Mouse (Mus musculus): ENCODE results near the gene Cntn4.
A peak's percentile ranks its signal among the peaks of the same experiment; 100 is the strongest.
"Not testable (repeated sequence)": the region's sequence is repeated elsewhere in the genome, so short reads cannot be mapped to it uniquely, and the experiment has no call there.

Gene Cntn4

DNA sequence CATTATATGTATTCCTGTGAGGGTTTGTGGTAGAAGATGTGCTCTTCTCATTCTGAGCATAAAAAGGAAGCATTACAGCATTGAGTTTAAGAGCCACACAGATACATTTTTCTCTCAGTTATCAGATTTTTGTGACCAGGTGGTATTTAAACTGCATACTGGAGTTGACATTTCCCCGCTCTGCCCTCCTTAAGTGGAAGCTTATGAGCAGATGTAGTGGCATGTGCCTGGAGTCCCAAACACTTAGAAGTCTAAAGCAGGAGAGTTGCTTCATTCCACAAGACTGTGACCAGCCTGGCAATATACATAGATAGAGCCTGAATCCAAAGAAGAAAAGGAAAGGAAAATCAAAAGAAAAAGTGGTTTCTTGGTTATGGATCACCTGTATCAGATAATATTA is 655.5 kb downstream of the Cntn4 start:
- DNase-seq, result no peak

- DNase-seq, result no peak
These were observed 657.6 kb downstream of the Cntn4 start for GRCm38 (mm10) chr6:106335066-106335465.

- DNase-seq, result no peak
These were observed 659.3 kb downstream of the Cntn4 start for GRCm38 (mm10) chr6:106336805-106337204.

GRCm38 (mm10) chr6:106337829-106338228 is 660.4 kb downstream of the Cntn4 start:
- no peak for DNase-seq

GRCm38 (mm10) chr6:106341114-106341513 is 663.7 kb downstream of the Cntn4 start:
- DNase-seq, result no peak

DNA sequence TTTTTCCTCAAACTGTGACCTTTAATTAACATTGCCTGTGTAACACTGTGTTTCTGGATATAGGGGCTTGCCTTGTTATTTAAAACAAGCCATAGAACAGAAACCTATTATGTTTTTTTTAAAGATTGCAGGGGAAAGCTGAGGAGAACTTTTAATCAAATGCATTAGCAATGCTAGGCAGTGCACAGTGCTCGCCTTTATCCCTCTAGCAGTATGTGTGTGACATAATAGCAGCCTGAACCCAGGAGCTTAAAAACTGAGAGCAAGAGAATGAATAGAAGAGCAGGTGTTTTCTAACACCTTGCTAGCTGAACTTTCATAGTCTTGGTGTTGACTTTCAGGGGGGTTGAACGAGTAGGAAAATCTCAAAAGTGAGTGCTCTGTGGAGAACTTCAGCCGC is 672.6 kb downstream of the Cntn4 start:
- no peak for DNase-seq

- DNase-seq, result no peak
These were observed 673.9 kb downstream of the Cntn4 start for GRCm38 (mm10) chr6:106351389-106351788.

DNA sequence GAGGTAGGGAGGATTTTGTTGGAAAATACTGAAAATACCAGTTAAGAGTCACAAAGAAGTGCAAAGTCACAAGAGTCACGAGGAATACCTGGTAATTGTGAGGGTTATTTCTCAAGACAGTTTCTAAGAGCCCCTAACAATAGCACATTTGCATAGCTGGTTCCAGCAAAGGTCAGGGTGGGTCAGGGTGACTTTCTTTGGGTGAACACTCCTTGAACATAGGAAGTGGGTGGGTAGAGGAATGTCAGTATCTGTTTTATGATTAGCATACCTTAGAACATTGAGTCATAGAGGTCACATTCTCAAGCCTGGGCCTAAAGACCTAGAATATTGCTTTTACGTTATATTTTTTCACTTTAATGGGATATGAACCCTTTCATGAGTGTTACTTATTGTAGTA is 681.3 kb downstream of the Cntn4 start:
- DNase-seq, result not testable (repeated sequence)

DNA sequence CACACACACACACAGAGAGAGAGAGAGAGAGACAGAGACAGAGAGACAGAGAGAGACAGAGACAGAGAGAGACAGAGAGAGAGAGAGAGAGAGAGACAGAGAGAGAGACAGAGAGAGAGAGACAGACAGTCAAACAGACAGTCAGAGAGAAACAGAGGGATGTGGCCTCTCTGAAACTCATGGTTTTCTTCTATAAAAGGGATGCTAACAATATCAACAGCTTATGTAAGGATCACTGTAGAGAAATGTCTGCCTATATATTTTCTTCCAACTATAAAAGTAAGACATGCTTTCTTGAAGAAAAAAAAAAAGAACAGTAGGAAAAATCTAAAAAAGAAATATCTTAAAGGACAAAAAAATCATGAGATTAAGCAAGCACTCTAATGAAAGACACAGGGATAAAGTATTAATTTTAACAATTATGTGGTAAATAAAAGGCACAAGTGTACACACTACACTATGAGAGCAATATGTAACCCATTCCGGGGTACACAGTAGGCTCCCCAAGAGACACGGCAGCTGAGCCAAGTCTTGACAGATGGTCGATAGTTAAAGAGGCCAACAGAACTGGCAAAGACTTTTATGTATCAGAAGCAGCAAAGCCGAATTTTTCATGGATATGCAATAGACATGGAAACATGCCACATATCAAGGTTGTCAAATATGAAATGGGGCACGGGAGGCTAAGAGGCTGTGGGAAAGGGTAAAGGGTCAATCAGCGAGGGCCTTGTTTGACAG is 704.0 kb downstream of the Cntn4 start:
- DNase-seq, result peak; percentile 92

- DNase-seq, result no peak
These were observed 710.5 kb downstream of the Cntn4 start for GRCm38 (mm10) chr6:106387833-106388406.

GRCm38 (mm10) chr6:106408014-106408413 is 730.6 kb downstream of the Cntn4 start:
- DNase-seq, result no peak

DNA sequence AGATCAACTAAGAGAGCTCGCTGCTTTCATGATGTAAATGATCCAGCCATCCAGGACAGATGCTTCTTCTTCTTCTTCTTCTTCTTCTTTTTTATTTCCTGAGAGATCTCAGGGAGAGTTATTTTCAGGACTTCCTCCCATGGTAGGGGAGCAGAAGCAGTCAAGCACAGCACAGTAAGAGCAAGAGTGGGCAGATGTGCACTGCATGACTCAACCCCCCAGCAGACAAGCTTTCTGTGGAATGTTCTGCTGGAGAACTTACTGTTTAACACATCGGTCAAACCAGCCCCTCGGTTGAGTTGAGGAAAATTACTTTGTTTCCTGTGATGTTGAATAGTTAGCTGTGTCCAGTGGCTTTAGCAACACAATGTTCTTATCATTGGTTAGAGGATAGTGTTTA is 731.2 kb downstream of the Cntn4 start:
- DNase-seq, result no peak

GRCm38 (mm10) chr6:106422947-106423346 is 745.5 kb downstream of the Cntn4 start:
- DNase-seq, result no peak

- peak; percentile 32 for DNase-seq
These were observed 746.0 kb downstream of the Cntn4 start for GRCm38 (mm10) chr6:106423471-106423870.

- no peak for DNase-seq
These were observed 749.2 kb downstream of the Cntn4 start for GRCm38 (mm10) chr6:106426615-106427014.

DNA sequence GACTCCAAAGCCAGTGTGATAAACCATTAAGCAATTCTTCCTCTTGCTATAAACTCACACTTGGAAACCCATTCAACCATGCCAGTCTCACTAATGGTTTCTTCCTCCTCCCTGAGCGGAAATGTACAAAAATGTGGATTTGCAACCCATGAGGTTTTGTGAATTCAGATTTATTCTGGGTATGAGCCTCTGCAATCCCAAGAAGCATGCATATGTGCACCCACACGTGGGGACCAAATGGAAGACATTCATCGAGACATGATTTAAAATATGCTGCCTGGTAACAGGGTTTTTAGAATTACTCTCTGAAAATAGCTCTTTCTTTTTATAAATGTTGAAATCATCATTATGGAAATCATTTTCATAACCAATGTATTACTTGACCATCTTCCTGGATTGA is 754.0 kb downstream of the Cntn4 start:
- DNase-seq, result no peak

- peak; percentile 75 for DNase-seq
These were observed 763.3 kb downstream of the Cntn4 start for GRCm38 (mm10) chr6:106440786-106441185.

DNA sequence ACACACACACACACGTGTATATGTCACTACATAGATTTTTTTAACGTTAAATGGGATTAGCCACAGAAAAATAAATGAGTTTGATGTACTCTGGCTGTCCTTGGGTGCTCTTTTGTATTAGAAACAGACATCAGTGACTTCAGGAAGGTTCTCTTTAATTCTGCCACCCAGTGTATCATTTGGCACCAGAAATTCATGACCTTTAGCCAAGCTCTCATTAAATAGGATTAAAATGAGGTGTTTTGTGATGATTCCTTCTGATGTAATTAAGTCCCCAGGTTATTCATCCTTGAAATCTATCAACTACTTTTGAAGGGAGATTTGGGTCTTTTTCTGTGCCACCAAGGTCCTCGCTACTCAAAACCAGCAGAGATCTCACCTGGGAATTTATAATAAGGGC is 763.8 kb downstream of the Cntn4 start:
- no peak for DNase-seq

GRCm38 (mm10) chr6:106454131-106454838 is 776.8 kb downstream of the Cntn4 start:
- DNase-seq, result no peak

- no peak for DNase-seq
These were observed 778.2 kb downstream of the Cntn4 start for GRCm38 (mm10) chr6:106455616-106456015.

- no peak for DNase-seq
These were observed 780.7 kb downstream of the Cntn4 start for GRCm38 (mm10) chr6:106458166-106458565.

GRCm38 (mm10) chr6:106462403-106462802 is 784.9 kb downstream of the Cntn4 start:
- DNase-seq, result no peak

DNA sequence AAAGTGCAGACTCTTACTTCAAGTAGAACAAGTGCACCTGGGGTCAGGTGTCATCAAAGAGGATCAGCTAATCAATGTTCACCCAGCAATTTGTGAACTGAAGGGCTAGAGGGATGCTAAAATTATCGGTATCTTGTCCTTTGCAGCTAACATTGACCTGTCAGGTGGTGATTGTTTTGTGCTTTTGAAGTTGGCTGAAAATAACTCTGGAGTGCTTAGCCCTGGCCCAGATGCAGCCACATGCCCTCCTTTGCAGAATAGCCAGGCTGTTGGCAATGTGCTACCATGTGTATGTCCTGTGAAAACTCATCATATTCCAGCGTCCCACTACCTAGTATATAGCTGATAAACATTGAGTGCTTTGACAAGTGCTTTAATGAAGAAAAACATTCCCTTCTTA is 786.4 kb downstream of the Cntn4 start:
- no peak for DNase-seq

DNA sequence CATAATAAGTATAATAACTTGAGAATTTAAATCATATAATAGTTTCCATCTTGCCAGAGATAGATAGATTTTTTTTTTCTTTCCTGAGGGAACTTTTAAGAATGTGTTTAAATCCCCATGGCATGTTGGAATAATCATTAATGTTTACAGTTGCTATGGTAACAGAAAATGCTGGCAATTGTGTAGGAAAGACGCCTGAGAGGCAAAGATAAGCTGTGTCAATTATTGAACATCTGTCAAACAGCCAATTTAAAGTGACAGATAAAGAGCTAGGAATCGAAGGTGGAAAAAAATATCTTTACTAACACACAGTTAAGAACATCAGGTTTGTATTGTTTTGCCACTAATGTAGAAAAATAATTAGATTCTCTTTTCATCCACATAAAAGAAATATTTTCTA is 788.3 kb downstream of the Cntn4 start:
- no peak for DNase-seq
